Mouse (Mus musculus) liver, embryonic 16.5 days (tissue): ENCODE measurements around the gene Socs3. TPM values are rescaled to one million over a fixed set of nuclear protein-coding genes. Genes with fewer than 3 reads are reported as not detected.

Experiments
- ATAC-seq: fragments of 200-750 bp; cut with Nextera tagmentation; 2 replicates; pipeline ENCODE4 v1.8.0; 2017; ENCODE audit warnings: low read depth, mild to moderate bottlenecking, moderate number of reproducible peaks, moderate library complexity
- H3K27ac ChIP-seq: fragments of 300-500 bp; sonication (generic); 2 replicates; pipeline ENCODE4 v1.5.1; 2014; ENCODE audit warnings: mild to moderate bottlenecking, low read length
- H3K27me3 ChIP-seq: fragments of 300-500 bp; sonication (generic); 2 replicates; pipeline ENCODE4 v1.6.1; 2014; ENCODE audit warnings: low read depth, low read length, mixed read lengths; ENCODE audit not compliant: control insufficient read depth, insufficient read depth
- H3K36me3 ChIP-seq: fragments of 300-500 bp; sonication (generic); 2 replicates; pipeline ENCODE4 v1.6.1; 2014; ENCODE audit warnings: mild to moderate bottlenecking; ENCODE audit not compliant: control insufficient read depth, insufficient read depth
- H3K4me1 ChIP-seq: fragments of 300-500 bp; sonication (generic); 2 replicates; pipeline ENCODE4 v1.6.1; 2014; ENCODE audit warnings: low read depth, low read length, mixed read lengths; ENCODE audit not compliant: control insufficient read depth
- H3K4me2 ChIP-seq: fragments of 300-500 bp; sonication (generic); 2 replicates; pipeline ENCODE4 v1.6.1; 2014; ENCODE audit warnings: low read depth, low read length, mixed read lengths
- H3K4me3 ChIP-seq: fragments of 300-500 bp; sonication (generic); 2 replicates; pipeline ENCODE4 v1.5.1; 2014; ENCODE audit warnings: low read depth, mild to moderate bottlenecking, low read length
- H3K9ac ChIP-seq: fragments of 300-500 bp; sonication (generic); 2 replicates; pipeline ENCODE4 v1.6.1; 2014; ENCODE audit warnings: low read depth, low read length
- H3K9me3 ChIP-seq: fragments of 300-500 bp; sonication (generic); replicated peaks from 2 replicates; pipeline ENCODE4 v1.6.1; 2016; ENCODE audit warnings: low read length; ENCODE audit not compliant: control insufficient read depth
- WGBS: fragments of 180-500 bp; shearing (Covaris S2); extraction: QIAGEN DNeasy Blood & Tissue Kit; methylation state at CpG from one replicate; pipeline ENCODE4 v1.1.7; 2014; ENCODE audit not compliant: insufficient replicate concordance; 5-methylcytosine and 5-hydroxymethylcytosine counted together
- polyA plus RNA-seq: library from polyadenylated mRNA; unstranded; fragments of >200 nt; fragmentation: Nextera tagmentation; extraction: Ambion mirVana; gene quantifications from 2 replicates; pipeline ENCODE4 v1.2.1, GENCODE M21; 2015

The Socs3 gene
- 6.1 and 6.7 TPM in 2 replicates for polyA plus RNA-seq

DNA sequence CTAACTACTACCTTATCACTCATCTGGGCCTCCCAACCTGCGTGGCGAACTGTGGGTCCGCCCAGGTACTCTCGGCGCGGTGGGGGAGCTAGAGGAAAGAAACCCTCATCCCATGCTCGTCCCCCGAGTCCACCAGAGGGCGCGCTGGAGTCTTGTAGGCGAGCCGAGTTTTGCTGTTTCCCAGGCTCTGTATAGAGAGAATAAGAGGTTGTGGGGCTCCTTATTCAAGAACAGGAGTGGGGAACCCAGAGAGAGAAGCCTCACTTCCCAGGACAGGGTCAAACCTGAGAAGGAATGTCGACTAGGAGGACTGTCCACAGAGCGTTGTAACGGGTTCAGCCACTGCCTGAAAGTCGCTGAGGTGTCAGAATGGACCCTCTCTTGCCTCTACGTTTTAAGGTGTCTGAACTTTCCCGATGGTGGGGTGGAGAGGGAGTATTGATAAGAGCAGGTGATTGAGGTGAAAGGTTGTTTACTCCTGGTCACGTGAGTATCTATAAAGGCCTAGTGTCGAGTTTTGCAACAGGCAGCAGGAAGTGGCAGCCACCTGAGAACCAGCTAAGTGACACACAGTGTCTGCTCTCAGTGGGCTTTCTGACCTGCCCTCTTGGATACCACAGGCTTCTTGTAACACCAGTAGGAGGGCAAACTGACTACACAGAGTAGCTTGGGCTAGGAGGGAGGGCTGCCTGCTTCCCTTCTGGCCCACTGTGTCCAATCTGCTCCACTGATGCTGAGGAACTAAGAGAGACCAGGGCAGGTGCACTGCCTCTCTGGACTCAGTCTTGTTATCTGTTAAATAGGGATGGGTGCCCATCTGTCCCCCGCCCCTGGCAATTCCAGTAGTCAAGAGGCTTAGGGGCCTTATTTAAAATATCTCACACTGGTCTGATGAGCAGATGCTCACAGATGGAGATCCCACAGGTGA lies at the start of gene Socs3:
Socs3 (minus strand) TSS at position 103 of the 928 bp plus-strand sequence.
- WGBS, result 8% methylated on average over 21 of the region's 21 CpGs
- Histone ChIP-seq H3K4me2 (peak within 1 kb of the TSS; percentile 81), H3K9me3 (no peaks in the 10 kb centered on the region), H3K27me3 (peaks cover 62% of the 10 kb centered on the region), H3K9ac (peak within 1 kb of the TSS; percentile 82), H3K27ac (peak within 1 kb of the TSS; percentile 88), H3K36me3 (peaks cover 8% of the 10 kb centered on the region; the same call in 1 of the 2 replicates), H3K4me1 (peaks cover 25% of the 10 kb centered on the region), H3K4me3 (peak within 1 kb of the TSS; percentile 77)
- peak; percentile 65 for ATAC-seq

DNA sequence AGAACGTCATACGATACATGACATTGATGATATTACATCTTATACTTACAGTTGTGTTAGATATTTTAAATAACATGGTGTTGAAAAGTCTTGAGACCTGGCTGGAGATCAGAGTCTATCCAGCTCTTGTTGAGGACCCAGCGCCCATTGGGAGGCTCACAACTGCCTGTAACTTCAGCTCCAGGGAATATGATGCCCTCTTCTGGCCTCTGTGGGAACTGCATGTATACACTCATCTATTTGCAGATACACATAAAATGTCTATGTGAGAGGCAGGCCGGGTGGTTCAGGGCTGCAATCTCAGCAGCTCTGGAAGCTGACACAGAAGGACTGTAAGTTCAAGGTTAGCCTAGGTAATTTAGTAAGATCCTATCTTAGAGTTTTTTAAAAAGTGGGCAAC lies 48.5 kb upstream of the Socs3 start:
- Histone ChIP-seq H3K4me3 (no peak overlapping the region), H3K27me3 (no peaks in the 10 kb centered on the region), H3K27ac (no peak overlapping the region), H3K4me2 (no peak overlapping the region), H3K4me1 (peaks cover 7% of the 10 kb centered on the region), H3K9me3 (no peaks in the 10 kb centered on the region), H3K9ac (no peak overlapping the region), H3K36me3 (peaks cover 26% of the 10 kb centered on the region)
- no peak for ATAC-seq
- 92% methylated on average over 4 of the region's 4 CpGs for WGBS

DNA sequence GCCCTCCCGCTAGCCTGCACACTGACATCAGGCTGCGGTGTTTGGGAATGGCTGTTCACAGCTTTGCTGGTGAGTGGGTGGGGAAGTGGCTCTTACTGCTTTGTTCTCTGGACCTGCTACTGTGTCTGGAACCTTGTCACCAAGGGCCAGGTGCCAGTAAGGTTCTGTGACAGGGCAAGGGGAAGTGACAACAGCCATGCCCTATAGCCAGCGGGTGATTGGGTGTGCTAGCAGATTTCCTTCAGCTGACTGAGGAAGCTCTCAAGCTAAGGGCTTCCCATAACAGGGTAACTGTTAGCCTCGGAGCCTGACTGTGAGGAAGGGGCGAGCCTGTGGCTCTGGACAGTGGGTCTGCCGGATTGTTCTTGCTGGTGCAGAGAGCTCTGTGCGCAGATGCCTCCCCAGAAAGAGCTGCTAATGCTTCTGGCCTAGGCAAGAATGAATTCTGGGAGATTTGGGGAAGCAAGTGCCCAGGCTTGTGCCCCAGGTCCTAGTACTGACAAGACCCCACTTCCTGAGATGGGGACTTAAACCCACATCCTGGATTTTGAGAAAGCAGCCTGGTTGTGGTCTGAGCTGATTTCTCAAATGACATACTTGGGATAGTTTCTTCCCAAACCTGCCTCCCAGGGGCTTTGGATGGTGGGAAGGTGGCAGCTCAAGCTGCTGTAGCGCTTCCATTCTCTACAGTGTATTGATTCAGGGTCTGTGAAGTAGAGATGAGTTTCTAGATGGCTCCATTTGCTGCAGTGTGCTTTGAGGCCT lies 45.7 kb upstream of the Socs3 start:
- no peak for ATAC-seq
- peaks cover 7% of the 10 kb centered on the region for H3K4me1 ChIP-seq
- H3K4me3 ChIP-seq, result no peak overlapping the region
- no peaks in the 10 kb centered on the region for H3K9me3 ChIP-seq
- no peak overlapping the region for H3K9ac ChIP-seq
- no peaks in the 10 kb centered on the region for H3K27me3 ChIP-seq
- no peak overlapping the region for H3K4me2 ChIP-seq
- H3K27ac ChIP-seq, result no peak overlapping the region
- 60% methylated on average over 8 of the region's 8 CpGs for WGBS
- peaks cover 21% of the 10 kb centered on the region for H3K36me3 ChIP-seq

DNA sequence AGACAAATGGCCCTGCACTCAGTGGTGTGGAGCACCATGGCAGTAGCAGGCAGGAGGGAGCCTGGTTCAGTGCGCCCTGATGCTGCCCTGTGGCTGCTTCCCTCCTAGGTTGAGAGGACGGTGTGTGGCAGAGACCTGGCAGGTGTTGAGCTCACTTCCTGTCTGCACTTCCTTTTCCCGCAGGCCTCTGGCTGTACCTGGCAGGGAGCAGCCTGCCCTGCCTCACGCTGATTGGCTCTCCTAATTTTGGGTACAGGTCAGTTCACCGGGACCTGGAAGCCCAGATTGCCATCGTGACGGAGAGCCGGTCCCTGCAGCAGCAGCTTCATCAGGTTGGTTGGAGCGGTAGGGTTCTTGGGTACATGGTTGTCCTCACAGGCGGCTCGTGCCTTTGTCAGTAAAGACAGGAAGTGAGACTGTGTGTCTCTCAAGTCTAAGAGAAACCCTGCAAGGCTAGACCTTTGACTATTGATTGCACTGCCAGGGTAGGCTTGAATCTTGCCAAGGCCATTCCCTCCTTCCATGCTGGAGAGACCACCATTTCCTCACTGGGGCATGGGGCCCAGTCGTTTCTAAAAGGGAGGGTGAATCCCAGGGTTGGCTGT lies 44.6 kb upstream of the Socs3 start:
- Histone ChIP-seq H3K27me3 (no peaks in the 10 kb centered on the region), H3K4me3 (no peak overlapping the region), H3K4me1 (peaks cover 8% of the 10 kb centered on the region), H3K4me2 (no peak overlapping the region), H3K9me3 (no peaks in the 10 kb centered on the region), H3K36me3 (peaks cover 14% of the 10 kb centered on the region), H3K27ac (no peak overlapping the region), H3K9ac (no peak overlapping the region)
- ATAC-seq, result no peak
- WGBS, result 69% methylated on average over 12 of the region's 12 CpGs

DNA sequence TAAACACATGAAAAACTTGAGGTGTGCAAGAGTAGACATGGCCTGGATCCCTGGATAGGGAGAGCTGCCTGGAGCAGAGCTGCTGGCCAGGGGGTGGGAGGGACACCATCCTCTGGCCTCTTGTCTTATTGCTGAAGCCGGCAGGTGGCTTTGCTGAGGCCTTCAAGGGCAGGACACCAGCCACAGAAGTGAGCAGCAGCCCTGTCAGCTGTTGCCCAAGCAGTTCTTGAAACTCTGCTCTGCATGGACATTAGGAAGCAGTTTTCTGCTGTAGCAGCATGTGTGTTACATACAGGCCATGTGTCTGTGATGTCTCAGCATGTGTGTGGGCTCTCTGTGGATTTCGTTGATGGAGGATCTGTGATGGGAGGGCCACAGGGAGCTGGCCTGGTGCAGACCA lies 43.5 kb upstream of the Socs3 start:
- 63% methylated on average over 2 of the region's 2 CpGs for WGBS
- Histone ChIP-seq H3K36me3 (peaks cover 12% of the 10 kb centered on the region), H3K4me1 (peaks cover 15% of the 10 kb centered on the region), H3K9ac (no peak overlapping the region), H3K9me3 (no peaks in the 10 kb centered on the region), H3K4me2 (no peak overlapping the region), H3K27ac (no peak overlapping the region), H3K27me3 (no peaks in the 10 kb centered on the region), H3K4me3 (no peak overlapping the region)
- no peak for ATAC-seq

DNA sequence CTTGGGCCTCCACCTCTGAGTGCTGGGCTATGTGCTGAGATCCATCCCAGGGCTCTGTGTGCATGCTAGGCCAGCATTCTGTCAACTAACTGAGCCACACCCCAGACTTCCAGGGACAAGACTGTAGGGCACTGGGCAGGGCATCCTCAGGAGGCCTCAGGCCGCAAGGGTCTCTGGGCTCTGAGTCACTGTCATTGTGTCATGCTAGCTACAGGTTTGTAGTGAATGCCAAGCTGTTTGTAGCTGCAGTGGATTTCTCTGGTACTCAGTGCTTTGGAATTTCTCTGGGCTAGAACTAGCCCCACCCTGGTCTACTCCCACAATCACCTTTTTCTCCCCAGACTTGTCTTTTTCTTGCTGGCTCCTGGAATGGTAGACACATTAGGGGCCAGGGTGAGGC lies 42.7 kb upstream of the Socs3 start:
- Histone ChIP-seq H3K9ac (no peak overlapping the region), H3K4me3 (no peak overlapping the region), H3K27me3 (no peaks in the 10 kb centered on the region), H3K9me3 (no peaks in the 10 kb centered on the region), H3K36me3 (peaks cover 4% of the 10 kb centered on the region), H3K27ac (no peak overlapping the region), H3K4me1 (peaks cover 22% of the 10 kb centered on the region), H3K4me2 (no peak overlapping the region)
- no peak for ATAC-seq
- WGBS, result 81% methylated on average over 1 of the region's 1 CpGs

DNA sequence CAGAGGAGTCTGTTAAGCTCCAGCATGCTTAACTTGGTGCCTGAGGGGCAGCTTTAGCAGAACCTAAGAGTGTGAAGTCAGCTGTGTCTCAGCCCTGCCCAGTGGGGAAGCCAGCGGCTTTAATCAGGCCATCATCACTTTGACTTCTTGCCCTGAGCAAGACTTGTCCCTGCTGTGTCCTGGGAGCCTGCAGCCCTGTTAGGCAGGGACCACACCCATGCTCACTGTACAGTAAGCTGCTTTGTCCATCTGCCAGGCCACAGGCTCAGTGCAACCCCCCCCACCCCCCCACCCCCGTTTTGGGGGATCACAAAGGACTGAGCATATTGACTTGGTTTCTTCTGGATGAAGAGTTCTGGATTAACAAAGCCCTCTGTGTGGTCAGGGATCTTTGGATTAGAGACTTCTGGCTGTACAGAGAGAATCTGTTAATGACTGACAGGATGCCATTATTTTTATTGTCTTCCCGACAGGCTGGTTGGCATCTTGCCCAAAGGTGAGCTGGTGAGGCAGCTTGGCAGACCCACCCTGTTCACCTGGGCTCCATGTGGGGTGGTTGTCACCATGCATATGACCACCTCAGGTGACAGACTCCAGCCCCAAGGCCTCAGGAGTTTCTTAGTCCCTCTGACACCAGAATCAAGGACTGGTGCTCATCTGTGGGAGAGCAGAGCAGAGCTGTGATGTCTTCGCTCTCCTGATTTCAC lies 40.2 kb upstream of the Socs3 start:
- Histone ChIP-seq H3K4me2 (no peak overlapping the region), H3K9ac (no peak overlapping the region), H3K4me3 (no peak overlapping the region), H3K36me3 (peaks cover 11% of the 10 kb centered on the region), H3K27me3 (no peaks in the 10 kb centered on the region), H3K4me1 (peaks cover 26% of the 10 kb centered on the region), H3K27ac (no peak overlapping the region), H3K9me3 (no peaks in the 10 kb centered on the region)
- 65% methylated on average over 4 of the region's 4 CpGs for WGBS
- no peak for ATAC-seq

DNA sequence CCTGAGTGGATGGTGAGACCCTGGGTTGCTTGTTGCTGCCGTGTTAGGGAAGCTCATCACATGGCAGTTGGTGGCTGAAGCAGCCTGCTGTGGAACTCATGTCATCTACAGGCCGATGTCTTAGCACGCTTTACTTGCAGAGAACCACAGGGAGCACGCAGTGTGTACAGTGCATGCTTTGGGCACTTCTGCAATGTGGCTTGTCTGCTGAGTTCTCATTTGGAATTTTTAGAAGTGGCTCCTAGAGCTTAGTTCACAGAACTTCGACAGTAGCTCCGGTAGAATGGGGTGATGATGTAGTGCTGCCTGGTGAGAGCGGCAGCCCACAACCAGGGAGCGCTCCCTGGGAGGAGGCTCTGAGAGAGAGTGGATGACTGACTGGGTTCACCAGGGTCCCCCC lies 39.0 kb upstream of the Socs3 start:
- no peak overlapping the region for H3K4me2 ChIP-seq
- ATAC-seq, result no peak
- no peaks in the 10 kb centered on the region for H3K27me3 ChIP-seq
- no peaks in the 10 kb centered on the region for H3K9me3 ChIP-seq
- no peak overlapping the region; the same call in 1 of the 2 replicates for H3K27ac ChIP-seq
- H3K9ac ChIP-seq, result 0 out of 2 replicates have a peak overlapping the region, but pooled peaks have one; percentile 4
- no peak overlapping the region for H3K4me3 ChIP-seq
- peaks cover 17% of the 10 kb centered on the region for H3K36me3 ChIP-seq
- H3K4me1 ChIP-seq, result peaks cover 23% of the 10 kb centered on the region
- WGBS, result 81% methylated on average over 8 of the region's 8 CpGs
